Mouse (Mus musculus) left cerebral cortex, adult 11 months (tissue): ENCODE measurements around the gene Vwa8.

Experiments
- DNase-seq: peaks from one replicate; pipeline ENCODE4 v3.0.0; 2022; ENCODE audit warnings: low spot score

Gene Vwa8

GRCm38 (mm10) chr14:79144278-79145224 is 295.7 kb downstream of the Vwa8 start:
- no peak for DNase-seq

GRCm38 (mm10) chr14:79151711-79152110 is 302.9 kb downstream of the Vwa8 start:
- no peak for DNase-seq

GRCm38 (mm10) chr14:79153896-79154295 is 305.0 kb downstream of the Vwa8 start:
- DNase-seq: no peak

- no peak for DNase-seq
Observed at GRCm38 (mm10) chr14:79154961-79155360, 306.1 kb downstream of the Vwa8 start.

GRCm38 (mm10) chr14:79156526-79157411 is 307.9 kb downstream of the Vwa8 start:
- DNase-seq: no peak

- DNase-seq: no peak
Observed at GRCm38 (mm10) chr14:79157451-79158218, 308.8 kb downstream of the Vwa8 start.

- DNase-seq: no peak
Observed at GRCm38 (mm10) chr14:79158219-79158521, 309.3 kb downstream of the Vwa8 start.

GRCm38 (mm10) chr14:79158673-79159200 is 309.9 kb downstream of the Vwa8 start:
- DNase-seq: no peak

GRCm38 (mm10) chr14:79159451-79159850 is 310.6 kb downstream of the Vwa8 start:
- DNase-seq: no peak

GRCm38 (mm10) chr14:79160486-79160885 is 311.6 kb downstream of the Vwa8 start:
- no peak for DNase-seq

- DNase-seq: no peak
Observed at GRCm38 (mm10) chr14:79160966-79161365, 312.1 kb downstream of the Vwa8 start.

GRCm38 (mm10) chr14:79161741-79162140 is 312.9 kb downstream of the Vwa8 start:
- no peak for DNase-seq

- no peak for DNase-seq
Observed at GRCm38 (mm10) chr14:79162678-79163077, 313.8 kb downstream of the Vwa8 start.

GRCm38 (mm10) chr14:79164334-79164733 is 315.5 kb downstream of the Vwa8 start:
- no peak for DNase-seq

- no peak for DNase-seq
Observed at GRCm38 (mm10) chr14:79164925-79165324, 316.1 kb downstream of the Vwa8 start.

- DNase-seq: no peak
Observed at GRCm38 (mm10) chr14:79174526-79174925, 325.7 kb downstream of the Vwa8 start.

- no peak for DNase-seq
Observed at GRCm38 (mm10) chr14:79177754-79178153, 328.9 kb downstream of the Vwa8 start.

GRCm38 (mm10) chr14:79178247-79178646 is 329.4 kb downstream of the Vwa8 start:
- DNase-seq: no peak

GRCm38 (mm10) chr14:79180078-79180730 is 331.4 kb downstream of the Vwa8 start:
- no peak for DNase-seq

- DNase-seq: no peak
Observed at GRCm38 (mm10) chr14:79181748-79182147, 332.9 kb downstream of the Vwa8 start.

GRCm38 (mm10) chr14:79182801-79183200 is 333.9 kb downstream of the Vwa8 start:
- DNase-seq: no peak
